Mouse (Mus musculus): ENCODE data around the gene Cfap45. TPM values are rescaled to one million over a fixed set of nuclear protein-coding genes. Genes with fewer than 3 reads are reported as not detected.
A peak's percentile ranks its signal among the peaks of the same experiment; 100 is the strongest.

The Cfap45 gene
- total and polyA plus RNA-seq, 3 experiments = 0.40 TPM; not detected in 2

- H3K9me3 ChIP-seq (replicated peaks; ENCODE audit: insufficient read depth, low read length) = no peaks in the 10 kb centered on the region
- peaks cover 4 to 6% of the 10 kb centered on the region in 2 experiments; a peak in 2 of 4 replicates for H3K27me3 ChIP-seq (ENCODE audit: control insufficient read depth in 1 of 2, insufficient read depth in 2 of 2, low read length in 2 of 2)
- no peak overlapping the region for H3K27ac ChIP-seq (ENCODE audit: control insufficient read depth, low read depth, low read length)
- no peak overlapping the region for H3K4me3 ChIP-seq (ENCODE audit: control insufficient read depth in 1 of 2, insufficient read depth in 1 of 2, low read depth in 2 of 2, low read length in 2 of 2)
- TF ChIP-seq ZKSCAN1 (IDR thresholded peaks at IDR 0.05; ENCODE audit: low read depth, low read length) = no peak
- no peak for TF ChIP-seq POLR2AphosphoS2 (IDR thresholded peaks at IDR 0.05; ENCODE audit: low read length)
- no peak for TF ChIP-seq BHLHE40 (IDR thresholded peaks at IDR 0.05; ENCODE audit: borderline replicate concordance, low read depth, low read length)
- TF ChIP-seq CTCF (IDR thresholded peaks at IDR 0.05 in 2 of 3, conservative IDR thresholded peaks at IDR 0.05 in 1 of 3; ENCODE audit: control insufficient read depth in 1 of 3, insufficient read depth in 1 of 3, low read depth in 2 of 3, low read length in 3 of 3, poor library complexity in 1 of 3, severe bottlenecking in 1 of 3) = no peak
- TF ChIP-seq NRF1 (IDR thresholded peaks at IDR 0.05; ENCODE audit: insufficient read depth, low read depth, low read length, poor library complexity, severe bottlenecking) = no peak
- no peak for TF ChIP-seq USF1 (IDR thresholded peaks at IDR 0.05; ENCODE audit: low read depth, low read length)
- TF ChIP-seq TBP (IDR thresholded peaks at IDR 0.05; ENCODE audit: low read depth, low read length) = no peak
- TF ChIP-seq MAFK (IDR thresholded peaks at IDR 0.05; ENCODE audit: borderline replicate concordance, low read depth, low read length) = no peak
- TF ChIP-seq MAX (IDR thresholded peaks at IDR 0.05; ENCODE audit: low read length) = no peak
- no peak for TF ChIP-seq SMC3 (IDR thresholded peaks at IDR 0.05; ENCODE audit: low read depth, low read length)
- no peak for TF ChIP-seq MYC (IDR thresholded peaks at IDR 0.05; ENCODE audit: low read depth, low read length)
- TF ChIP-seq MAZ (IDR thresholded peaks at IDR 0.05; ENCODE audit: low read depth, low read length) = no peak
- no peak for TF ChIP-seq RAD21 (IDR thresholded peaks at IDR 0.05; ENCODE audit: low read depth, low read length)
- TF ChIP-seq USF2 (IDR thresholded peaks at IDR 0.05; ENCODE audit: borderline replicate concordance in 1 of 2, insufficient read depth in 1 of 2, low read depth in 1 of 2, low read length in 2 of 2) = no peak
- TF ChIP-seq CHD1 (IDR thresholded peaks at IDR 0.05; ENCODE audit: low read depth, low read length) = no peak
- no peaks in the 10 kb centered on the region for H3K36me3 ChIP-seq (ENCODE audit: control insufficient read depth in 1 of 2, insufficient read depth in 2 of 2, low read length in 2 of 2)
- no peak for DNase-seq (ENCODE audit: low read depth, low spot score)
- H3K79me2 ChIP-seq (ENCODE audit: control insufficient read depth, insufficient read depth, low read length, poor library complexity) = no peaks in the 10 kb centered on the region
- no peaks in the 10 kb centered on the region for H3K4me1 ChIP-seq (ENCODE audit: control insufficient read depth in 1 of 2, insufficient read depth in 2 of 2, low read length in 2 of 2)
- no peak overlapping the region for H3K9ac ChIP-seq (ENCODE audit: control insufficient read depth, low read depth, low read length, poor library complexity, severe bottlenecking)
Observed at GRCm38 (mm10) chr1:172489585-172490250, 30.9 kb upstream of the Cfap45 start.

DNA sequence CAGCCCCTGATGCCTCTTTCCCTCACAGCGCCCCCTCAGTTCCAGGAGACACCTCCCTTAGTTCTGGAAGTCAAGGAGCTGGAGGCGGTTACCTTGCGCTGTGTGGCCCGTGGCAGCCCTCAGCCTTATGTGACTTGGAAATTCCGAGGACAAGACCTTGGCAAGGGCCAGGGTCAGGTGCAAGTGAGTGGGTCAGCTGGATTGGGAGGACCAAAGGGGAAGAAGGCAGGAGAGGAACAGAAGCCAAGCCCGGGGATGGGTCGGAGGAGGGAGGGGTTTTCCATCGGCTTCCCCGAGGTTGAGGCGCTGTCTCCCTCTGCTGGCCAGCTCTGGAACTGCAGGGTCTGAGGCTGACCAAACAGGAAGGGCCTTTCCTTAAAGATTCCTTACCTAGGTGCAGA lies 30.3 kb upstream of the Cfap45 start:
- H3K27me3 ChIP-seq (ENCODE audit: control insufficient read depth in 1 of 2, insufficient read depth in 2 of 2, low read length in 2 of 2) = peaks cover 4% of the 10 kb centered on the region in 2 experiments; a peak in 2 of 4 replicates
- no peak overlapping the region for H3K27ac ChIP-seq (ENCODE audit: control insufficient read depth, low read depth, low read length)
- no peaks in the 10 kb centered on the region for H3K9me3 ChIP-seq (replicated peaks; ENCODE audit: insufficient read depth, low read length)
- H3K9ac ChIP-seq (ENCODE audit: control insufficient read depth, low read depth, low read length, poor library complexity, severe bottlenecking) = no peak overlapping the region
- peak; percentile 71 for DNase-seq (ENCODE audit: low read depth, low spot score)
- H3K36me3 ChIP-seq (ENCODE audit: control insufficient read depth in 1 of 2, insufficient read depth in 2 of 2, low read length in 2 of 2) = no peaks in the 10 kb centered on the region
- no peaks in the 10 kb centered on the region for H3K4me1 ChIP-seq (ENCODE audit: control insufficient read depth in 1 of 2, insufficient read depth in 2 of 2, low read length in 2 of 2)
- no peaks in the 10 kb centered on the region for H3K79me2 ChIP-seq (ENCODE audit: control insufficient read depth, insufficient read depth, low read length, poor library complexity)
- TF ChIP-seq CTCF (IDR thresholded peaks at IDR 0.05 in 2 of 3, conservative IDR thresholded peaks at IDR 0.05 in 1 of 3; ENCODE audit: control insufficient read depth in 1 of 3, insufficient read depth in 1 of 3, low read depth in 2 of 3, low read length in 3 of 3, poor library complexity in 1 of 3, severe bottlenecking in 1 of 3) (peak; percentile 91 to 98 (median 97)), NELFE (IDR thresholded peaks at IDR 0.05; ENCODE audit: low read depth, low read length) (no peak), MAZ (IDR thresholded peaks at IDR 0.05; ENCODE audit: low read depth, low read length) (peak; percentile 54; the same call in 1 of the 2 replicates), RAD21 (IDR thresholded peaks at IDR 0.05; ENCODE audit: low read depth, low read length) (peak; percentile 83), GATA1 (IDR thresholded peaks at IDR 0.05; ENCODE audit: low read depth, low read length) (no peak), RCOR1 (IDR thresholded peaks at IDR 0.05; ENCODE audit: low read depth, low read length) (no peak), POLR2A (IDR thresholded peaks at IDR 0.05; ENCODE audit: control insufficient read depth in 1 of 2, insufficient read depth in 1 of 2, low read depth in 1 of 2, low read length in 2 of 2, poor library complexity in 1 of 2) (no peak), ZMIZ1 (IDR thresholded peaks at IDR 0.05; ENCODE audit: low read depth, low read length) (no peak), ZC3H11A (IDR thresholded peaks at IDR 0.05; ENCODE audit: low read depth, low read length) (peak; percentile 66), KAT2A (conservative IDR thresholded peaks at IDR 0.05; ENCODE audit: low read depth, low read length) (no peak), SMC3 (IDR thresholded peaks at IDR 0.05; ENCODE audit: low read depth, low read length) (peak; percentile 90), HCFC1 (IDR thresholded peaks at IDR 0.05; ENCODE audit: low read depth, low read length) (no peak), TCF12 (IDR thresholded peaks at IDR 0.05; ENCODE audit: low read depth, low read length) (0 out of 2 replicates have a peak, but pooled peaks have one; percentile 11), TBP (IDR thresholded peaks at IDR 0.05; ENCODE audit: low read depth, low read length) (no peak), SIN3A (IDR thresholded peaks at IDR 0.05; ENCODE audit: low read length) (no peak)
- no peak overlapping the region for H3K4me3 ChIP-seq (ENCODE audit: control insufficient read depth in 1 of 2, insufficient read depth in 1 of 2, low read depth in 2 of 2, low read length in 2 of 2)
